Mouse (Mus musculus) lung, adult 2 months (tissue): ENCODE results near the gene Plpp4.

Experiments used
- CTCF ChIP-seq: fragments of 200-500 bp; IDR thresholded peaks from 2 replicates; pipeline ENCODE4 v1.5.1; 2011; ENCODE audit warnings: mild to moderate bottlenecking, low read length, control low read depth; ENCODE audit not compliant: insufficient read depth
- POLR2A ChIP-seq: fragments of 200-500 bp; IDR thresholded peaks from 2 replicates; pipeline ENCODE4 v1.6.1; 2011; ENCODE audit warnings: low read depth, mild to moderate bottlenecking, control low read depth, low read length, borderline replicate concordance; ENCODE audit errors: extremely low read depth

- TF ChIP-seq POLR2A (no peak), CTCF (no peak)
Observed at GRCm38 (mm10) chr7:129216547-129217195, 40.2 kb upstream of the Plpp4 start.
